Mouse (Mus musculus) liver, embryonic 15.5 days (tissue): ENCODE data around the gene Rgcc. TPM values are rescaled to one million over a fixed set of nuclear protein-coding genes. Genes with fewer than 3 reads are reported as not detected.
A peak's percentile ranks its signal among the peaks of the same experiment; 100 is the strongest.

Experiments
- ATAC-seq: fragments of 200-750 bp; cut with Nextera tagmentation; 2 replicates; pipeline ENCODE4 v1.8.0; 2017; ENCODE audit warnings: moderate number of reproducible peaks, mild to moderate bottlenecking, moderate library complexity; ENCODE audit not compliant: insufficient read depth
- H3K27ac ChIP-seq: fragments of 300-500 bp; sonication (generic); replicated peaks from 2 replicates; pipeline ENCODE4 v1.5.1; 2015; ENCODE audit warnings: mild to moderate bottlenecking, inconsistent platforms
- H3K27me3 ChIP-seq: fragments of 300-500 bp; sonication (generic); 2 replicates; pipeline ENCODE4 v1.6.1; 2015; ENCODE audit warnings: mild to moderate bottlenecking, inconsistent platforms
- H3K36me3 ChIP-seq: fragments of 300-500 bp; sonication (generic); replicated peaks from 2 replicates; pipeline ENCODE4 v1.6.1; 2015; ENCODE audit warnings: moderate library complexity, mild to moderate bottlenecking, inconsistent platforms
- H3K4me1 ChIP-seq: fragments of 300-500 bp; sonication (generic); replicated peaks from 2 replicates; pipeline ENCODE4 v1.6.1; 2015; ENCODE audit warnings: inconsistent platforms
- H3K4me2 ChIP-seq: fragments of 300-500 bp; sonication (generic); 2 replicates; pipeline ENCODE4 v1.6.1; 2015; ENCODE audit warnings: moderate library complexity, mild to moderate bottlenecking, inconsistent platforms
- H3K4me3 ChIP-seq: fragments of 300-500 bp; sonication (generic); replicated peaks from 2 replicates; pipeline ENCODE4 v1.5.1; 2015; ENCODE audit warnings: mild to moderate bottlenecking, inconsistent platforms
- H3K9ac ChIP-seq: fragments of 300-500 bp; sonication (generic); 2 replicates; pipeline ENCODE4 v1.6.1; 2015; ENCODE audit warnings: moderate library complexity, mild to moderate bottlenecking, inconsistent platforms
- H3K9me3 ChIP-seq: fragments of 300-500 bp; sonication (generic); replicated peaks from 2 replicates; pipeline ENCODE4 v1.6.1; 2016; ENCODE audit warnings: inconsistent platforms
- WGBS: fragments of 180-500 bp; shearing (Covaris S2); methylation state at CpG from one replicate; pipeline ENCODE4 v1.1.7; 2015; ENCODE audit warnings: mixed read lengths; ENCODE audit not compliant: insufficient replicate concordance; 5-methylcytosine and 5-hydroxymethylcytosine counted together
- polyA plus RNA-seq: library from polyadenylated mRNA; unstranded; fragments of >200 nt; fragmentation: Nextera tagmentation; extraction: Ambion mirVana; gene quantifications from 2 replicates; pipeline ENCODE4 v1.2.1, GENCODE M21; 2015

Rgcc gene
- polyA plus RNA-seq, 1 experiment from 2014 or later = 294 TPM

DNA sequence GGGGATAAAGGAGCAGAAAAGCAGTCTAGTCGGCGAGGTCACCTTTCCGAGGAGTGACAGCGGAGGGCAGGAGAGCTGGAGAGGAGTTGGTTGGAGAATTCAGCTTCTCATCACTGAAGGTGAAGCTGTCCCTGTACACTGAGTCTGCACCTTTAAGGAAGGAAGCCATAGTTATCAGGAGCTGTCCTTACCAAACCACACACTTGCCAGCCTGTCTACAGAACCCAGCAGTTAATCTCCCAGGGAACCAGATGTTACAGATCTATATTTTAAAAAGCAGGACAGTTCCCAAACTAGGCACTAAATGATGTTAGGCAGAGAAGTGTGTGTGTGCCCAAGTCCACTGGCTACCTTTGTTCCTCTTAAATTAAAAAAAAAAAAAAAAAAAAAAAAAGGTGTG, 9.8 kb downstream of the Rgcc start:
- ATAC-seq = no peak
- H3K27me3 ChIP-seq = no peaks in the 10 kb centered on the region
- WGBS = 85% methylated on average over 4 of the region's 4 CpGs
- peaks cover 69% of the 10 kb centered on the region for H3K4me1 ChIP-seq
- H3K36me3 ChIP-seq = peaks cover 72% of the 10 kb centered on the region
- peak overlapping the region; percentile 89 for H3K27ac ChIP-seq
- no peaks in the 10 kb centered on the region for H3K9me3 ChIP-seq
- H3K9ac ChIP-seq = no peak overlapping the region
- H3K4me2 ChIP-seq = no peak overlapping the region
- no peak overlapping the region for H3K4me3 ChIP-seq

DNA sequence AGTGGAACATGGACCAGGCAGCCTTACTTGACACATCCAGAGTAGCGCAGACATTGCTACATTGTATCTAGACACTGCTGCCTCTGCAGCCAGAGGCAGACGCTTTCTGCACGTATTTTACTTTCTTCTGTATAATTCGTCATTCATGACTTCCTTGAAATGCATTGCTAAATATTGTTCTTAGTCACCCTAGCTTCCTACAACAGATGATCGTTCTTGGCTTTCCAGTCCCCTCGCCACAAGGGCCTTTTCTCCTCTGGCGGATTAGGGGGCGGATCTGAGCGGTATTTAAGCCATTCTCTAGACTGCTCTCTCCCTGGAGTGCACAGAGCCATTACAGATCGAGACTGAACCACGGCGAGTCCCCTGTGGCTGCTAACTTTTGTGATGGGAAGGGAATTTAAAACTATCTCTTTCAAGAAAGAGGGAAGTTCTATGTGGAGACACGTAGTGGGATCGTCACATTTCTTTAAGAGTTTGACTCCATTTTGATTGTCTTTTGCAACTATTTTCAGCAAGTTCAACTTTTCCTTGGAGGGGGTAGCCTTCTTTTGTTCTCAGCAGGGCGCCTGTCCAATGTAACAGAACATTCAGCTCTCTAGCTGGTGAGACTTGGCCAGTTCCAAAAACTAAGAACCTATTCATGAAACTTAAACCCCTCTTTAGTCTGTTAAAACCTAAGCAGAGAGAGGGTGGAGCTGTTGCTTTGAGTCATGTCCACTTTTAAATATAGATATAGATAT, 10.6 kb downstream of the Rgcc start:
- H3K4me3 ChIP-seq = no peak overlapping the region
- H3K27me3 ChIP-seq = no peaks in the 10 kb centered on the region
- H3K9ac ChIP-seq = no peak overlapping the region
- H3K36me3 ChIP-seq = peaks cover 72% of the 10 kb centered on the region
- no peaks in the 10 kb centered on the region for H3K9me3 ChIP-seq
- 57% methylated on average over 15 of the region's 15 CpGs for WGBS
- peak overlapping the region; percentile 66 for H3K27ac ChIP-seq
- peak overlapping the region; percentile 11; the same call in 1 of the 2 replicates for H3K4me2 ChIP-seq
- ATAC-seq = no peak
- H3K4me1 ChIP-seq = peaks cover 63% of the 10 kb centered on the region

DNA sequence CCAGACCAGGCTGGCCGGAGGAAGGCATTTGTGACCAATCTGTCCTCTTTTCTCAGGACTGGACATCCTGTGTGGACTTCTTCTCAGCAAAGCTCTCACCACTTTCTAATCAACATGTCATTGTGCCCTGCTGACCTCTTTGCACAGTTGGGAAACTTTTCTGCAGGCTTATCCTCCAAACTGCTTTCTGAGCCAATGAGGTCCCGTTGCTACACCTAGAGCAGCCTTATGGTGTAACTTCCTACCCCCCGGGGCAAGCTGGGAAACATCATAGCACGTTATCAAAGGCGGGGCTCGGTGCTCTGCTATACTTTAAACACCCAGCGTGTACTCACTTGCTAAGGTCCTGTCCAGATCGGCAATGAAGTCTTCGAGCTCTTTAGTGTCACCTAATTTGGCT, 11.5 kb downstream of the Rgcc start:
- Histone ChIP-seq H3K27ac (peak overlapping the region; percentile 66), H3K4me1 (peaks cover 54% of the 10 kb centered on the region), H3K36me3 (peaks cover 72% of the 10 kb centered on the region), H3K9ac (no peak overlapping the region), H3K4me3 (no peak overlapping the region), H3K4me2 (peak overlapping the region; percentile 29), H3K27me3 (no peaks in the 10 kb centered on the region), H3K9me3 (no peaks in the 10 kb centered on the region)
- ATAC-seq = no peak
- 26% methylated on average over 9 of the region's 9 CpGs for WGBS

DNA sequence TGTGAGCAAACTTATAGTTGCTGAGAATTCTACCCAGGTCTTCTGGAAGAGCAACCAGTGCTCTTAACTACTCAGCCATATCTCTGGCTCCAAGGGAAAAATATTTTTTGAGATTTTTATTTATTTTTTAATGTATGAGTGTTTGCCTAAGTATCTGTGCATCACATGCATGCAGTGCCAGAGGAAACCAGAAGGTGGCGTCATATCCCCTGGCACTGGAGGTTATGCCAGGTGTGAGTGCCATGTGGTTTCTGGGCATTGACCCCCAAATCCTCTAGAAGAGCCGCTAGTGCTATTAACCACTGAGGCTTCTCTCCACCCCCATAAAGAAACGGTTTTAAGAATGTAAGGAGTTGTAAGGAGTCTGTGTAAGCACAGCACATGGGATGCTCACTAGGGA, 13.2 kb downstream of the Rgcc start:
- H3K27ac ChIP-seq = no peak overlapping the region

DNA sequence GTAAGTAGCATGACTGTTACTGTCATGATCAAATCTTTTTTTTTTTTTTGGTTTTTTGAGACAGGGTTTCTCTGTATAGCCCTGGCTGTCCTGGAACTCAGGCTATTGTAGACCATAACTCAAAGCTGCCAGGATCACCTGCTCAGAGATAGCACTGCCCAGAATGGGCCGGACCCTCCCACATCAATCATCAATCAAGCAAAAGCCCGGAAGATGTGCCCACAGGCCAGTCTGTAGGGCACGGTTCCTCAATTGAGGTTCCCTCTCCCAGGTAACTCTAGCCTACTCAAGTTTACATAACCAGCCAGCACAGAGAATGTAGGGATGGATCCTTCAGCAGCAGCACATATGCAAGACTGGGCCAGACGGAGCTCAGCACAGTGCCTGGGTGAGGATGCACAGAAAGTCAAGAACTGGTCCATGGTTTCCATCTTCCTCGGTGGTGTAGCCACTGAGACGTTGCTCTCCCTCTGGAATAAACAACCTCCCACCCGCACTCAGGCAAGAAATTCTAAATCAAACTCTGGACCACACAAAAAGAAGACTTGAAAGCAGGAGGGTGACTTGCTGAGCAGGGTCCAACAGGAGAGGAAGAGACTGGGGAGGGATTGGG, 14.1 kb downstream of the Rgcc start:
- Histone ChIP-seq H3K27me3 (no peaks in the 10 kb centered on the region), H3K4me1 (peaks cover 33% of the 10 kb centered on the region), H3K9me3 (no peaks in the 10 kb centered on the region), H3K4me3 (no peak overlapping the region), H3K9ac (no peak overlapping the region), H3K36me3 (peaks cover 50% of the 10 kb centered on the region), H3K4me2 (no peak overlapping the region), H3K27ac (no peak overlapping the region; the same call in 1 of the 2 replicates)
- WGBS = 70% methylated on average over 7 of the region's 7 CpGs
- ATAC-seq = no peak

More for the DNA sequence above, 13.2 kb downstream of the Rgcc start:
- Histone ChIP-seq H3K36me3 (peaks cover 59% of the 10 kb centered on the region), H3K9ac (no peak overlapping the region), H3K4me3 (no peak overlapping the region), H3K9me3 (no peaks in the 10 kb centered on the region), H3K4me1 (peaks cover 38% of the 10 kb centered on the region), H3K27me3 (no peaks in the 10 kb centered on the region), H3K4me2 (no peak overlapping the region)
- no peak for ATAC-seq
- 51% methylated on average over 3 of the region's 3 CpGs for WGBS

DNA sequence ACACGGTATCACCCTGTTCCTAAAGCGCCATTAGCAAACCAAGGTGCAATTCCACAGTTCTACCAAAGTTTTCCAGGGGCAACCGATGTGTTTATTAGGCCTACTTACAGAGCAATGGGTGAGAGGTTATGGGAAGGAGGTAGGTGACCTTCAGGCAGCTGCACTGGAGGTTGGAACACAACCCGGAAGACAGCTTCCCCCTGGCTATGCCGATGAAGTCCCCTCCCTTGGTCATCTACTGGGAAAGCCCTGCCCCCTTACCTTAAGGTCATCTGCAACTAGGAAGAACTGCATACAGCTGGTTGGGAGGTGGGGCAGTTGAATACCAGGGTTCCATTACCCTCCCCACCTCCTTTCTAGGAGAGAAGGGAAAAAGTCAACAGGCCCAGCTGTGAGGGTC, 15.9 kb downstream of the Rgcc start:
- H3K4me1 ChIP-seq = peaks cover 22% of the 10 kb centered on the region
- 87% methylated on average over 5 of the region's 5 CpGs for WGBS
- no peak overlapping the region for H3K27ac ChIP-seq
- no peak for ATAC-seq
- no peak overlapping the region for H3K4me2 ChIP-seq
- peaks cover 32% of the 10 kb centered on the region for H3K36me3 ChIP-seq
- H3K9ac ChIP-seq = no peak overlapping the region
- no peaks in the 10 kb centered on the region for H3K9me3 ChIP-seq
- H3K27me3 ChIP-seq = no peaks in the 10 kb centered on the region
- H3K4me3 ChIP-seq = no peak overlapping the region

DNA sequence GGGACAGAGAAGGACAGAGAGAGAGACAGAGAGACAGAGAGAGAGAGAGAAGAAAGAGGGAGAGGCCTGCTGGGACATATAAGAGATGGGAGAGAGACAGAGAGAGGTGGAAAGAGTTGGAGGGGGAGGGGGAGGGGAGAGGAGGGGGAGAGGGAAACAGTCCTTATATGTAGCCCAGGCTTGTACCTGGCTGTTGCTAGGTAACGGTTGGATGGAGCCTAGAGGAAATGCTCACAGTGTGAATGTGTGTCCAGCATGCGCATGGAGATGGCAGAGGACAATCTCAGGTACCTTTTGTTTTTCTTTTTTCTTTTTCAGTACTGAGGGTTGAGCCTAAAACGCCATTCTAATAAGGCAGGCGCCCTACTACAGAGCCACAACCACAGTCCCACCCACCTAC, 16.8 kb downstream of the Rgcc start:
- no peaks in the 10 kb centered on the region for H3K9me3 ChIP-seq
- no peak for ATAC-seq
- H3K9ac ChIP-seq = no peak overlapping the region
- H3K27ac ChIP-seq = no peak overlapping the region
- peaks cover 13% of the 10 kb centered on the region for H3K4me1 ChIP-seq
- H3K4me3 ChIP-seq = no peak overlapping the region
- H3K36me3 ChIP-seq = peaks cover 23% of the 10 kb centered on the region
- no peak overlapping the region for H3K4me2 ChIP-seq
- H3K27me3 ChIP-seq = no peaks in the 10 kb centered on the region
- WGBS = 70% methylated on average over 4 of the region's 4 CpGs

DNA sequence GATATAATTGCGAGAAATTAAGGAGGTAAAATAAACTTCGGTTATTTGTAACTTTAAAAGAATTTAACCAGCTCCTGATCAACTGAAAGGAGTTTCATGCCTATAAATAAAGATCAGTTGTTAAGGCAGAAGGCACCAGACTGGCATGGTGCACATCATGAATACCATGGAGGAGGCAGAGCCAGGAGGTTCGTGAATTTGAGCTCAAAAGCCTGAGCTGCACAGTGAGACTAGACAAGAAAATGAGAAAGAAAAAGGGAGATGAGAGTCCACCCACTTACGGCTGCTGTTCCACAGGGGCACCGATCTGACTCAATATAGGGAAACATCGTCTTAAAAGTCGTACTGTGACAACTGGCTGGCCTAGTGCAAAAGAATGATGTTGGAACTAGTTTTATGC, 17.5 kb downstream of the Rgcc start:
- no peak overlapping the region for H3K4me3 ChIP-seq
- ATAC-seq = no peak
- no peaks in the 10 kb centered on the region for H3K27me3 ChIP-seq
- no peak overlapping the region for H3K4me2 ChIP-seq
- peaks cover 10% of the 10 kb centered on the region for H3K4me1 ChIP-seq
- H3K27ac ChIP-seq = no peak overlapping the region
- peaks cover 17% of the 10 kb centered on the region for H3K36me3 ChIP-seq
- H3K9ac ChIP-seq = no peak overlapping the region
- WGBS = 82% methylated on average over 7 of the region's 7 CpGs
- H3K9me3 ChIP-seq = no peaks in the 10 kb centered on the region

DNA sequence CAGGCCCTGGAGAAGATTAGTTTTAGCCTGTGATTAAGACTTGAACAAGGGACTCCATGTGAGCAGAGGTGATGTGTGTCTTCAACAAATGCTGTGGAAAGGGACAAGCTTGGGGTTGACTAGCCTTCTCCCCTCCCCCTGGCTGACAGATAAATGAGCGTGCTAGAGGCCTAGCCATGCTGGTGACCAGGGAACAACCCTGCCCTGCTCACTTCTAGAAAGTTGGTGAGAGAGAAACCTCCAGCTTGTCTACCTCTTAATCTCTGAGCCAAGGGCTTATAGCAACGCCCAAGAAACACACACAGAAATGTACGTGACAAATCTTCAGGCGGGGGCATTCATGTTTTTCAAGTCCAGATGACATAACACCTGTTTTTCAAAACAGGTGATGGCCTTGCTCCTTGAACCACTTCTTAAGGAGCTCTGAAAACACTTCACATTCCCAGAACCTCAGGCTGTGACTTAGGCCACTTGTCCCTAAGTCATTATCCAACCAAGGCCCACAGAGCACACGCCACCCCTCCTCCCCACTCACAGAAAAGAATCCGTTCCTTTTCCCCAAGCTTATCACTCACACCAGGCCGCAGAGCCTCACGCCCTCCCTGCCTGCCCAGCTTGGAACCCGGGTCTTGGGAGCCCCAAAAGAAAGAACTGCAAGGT, 19.4 kb downstream of the Rgcc start:
- no peak overlapping the region for H3K9ac ChIP-seq
- 39% methylated on average over 9 of the region's 9 CpGs for WGBS
- H3K27me3 ChIP-seq = no peaks in the 10 kb centered on the region
- H3K36me3 ChIP-seq = no peaks in the 10 kb centered on the region
- H3K4me3 ChIP-seq = no peak overlapping the region
- no peaks in the 10 kb centered on the region for H3K9me3 ChIP-seq
- ATAC-seq = peak; percentile 61
- no peak overlapping the region for H3K27ac ChIP-seq
- H3K4me1 ChIP-seq = peaks cover 10% of the 10 kb centered on the region
- no peak overlapping the region for H3K4me2 ChIP-seq

DNA sequence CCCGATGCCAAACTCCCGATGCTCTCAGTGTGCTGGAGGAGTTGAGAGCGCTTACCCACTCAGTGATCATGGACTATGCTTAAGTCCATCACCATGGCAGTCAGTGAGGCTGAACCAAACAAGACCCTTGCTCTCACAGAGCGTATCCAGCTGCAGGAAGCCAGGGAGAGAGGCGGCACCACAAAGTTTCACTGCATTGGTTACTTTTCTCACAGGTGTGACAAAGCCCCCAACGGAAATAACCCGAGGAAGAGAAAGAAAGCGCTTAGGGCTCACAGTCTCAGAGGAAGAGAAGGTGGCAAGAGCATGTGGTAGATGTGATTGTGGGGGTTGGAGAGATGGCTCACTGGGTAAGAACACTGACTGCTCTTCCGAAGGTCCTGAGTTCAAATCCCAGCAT, 21.0 kb downstream of the Rgcc start:
- Histone ChIP-seq H3K27me3 (no peaks in the 10 kb centered on the region), H3K4me2 (no peak overlapping the region), H3K4me3 (no peak overlapping the region), H3K9me3 (no peaks in the 10 kb centered on the region), H3K27ac (no peak overlapping the region), H3K36me3 (no peaks in the 10 kb centered on the region), H3K4me1 (peaks cover 10% of the 10 kb centered on the region), H3K9ac (no peak overlapping the region)
- WGBS = 80% methylated on average over 9 of the region's 9 CpGs
- no peak for ATAC-seq

DNA sequence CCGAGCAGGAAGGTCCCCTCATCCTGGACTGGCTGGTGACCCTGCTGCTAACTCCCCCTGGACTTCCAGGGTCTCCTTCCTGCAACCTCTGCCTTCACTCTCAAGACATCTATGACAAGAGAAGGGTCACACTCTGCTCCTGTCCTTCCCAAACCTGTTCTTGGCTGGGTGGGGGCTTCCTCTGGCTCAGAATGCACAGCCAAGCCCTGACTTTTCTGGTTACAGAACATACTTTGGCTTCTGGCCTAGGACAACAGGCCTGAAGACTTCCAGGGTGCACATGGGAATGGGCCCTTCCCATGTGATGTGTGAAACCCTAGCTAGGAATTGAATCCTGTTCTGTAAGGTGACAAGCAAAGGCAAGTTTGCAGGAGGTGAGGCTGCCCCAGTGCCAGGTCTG, 22.0 kb downstream of the Rgcc start:
- H3K4me1 ChIP-seq = peaks cover 10% of the 10 kb centered on the region
- no peak overlapping the region for H3K4me3 ChIP-seq
- no peaks in the 10 kb centered on the region for H3K36me3 ChIP-seq
- H3K9ac ChIP-seq = no peak overlapping the region
- no peaks in the 10 kb centered on the region for H3K9me3 ChIP-seq
- H3K4me2 ChIP-seq = no peak overlapping the region
- no peak overlapping the region for H3K27ac ChIP-seq
- WGBS = 59% methylated on average over 1 of the region's 1 CpGs
- H3K27me3 ChIP-seq = no peaks in the 10 kb centered on the region
- ATAC-seq = no peak
